Mouse (Mus musculus) kidney, adult 2 months (tissue): ENCODE results near the gene Smpx.

Source experiments
- CTCF ChIP-seq: fragments of 200-500 bp; conservative IDR thresholded peaks from 2 replicates; pipeline ENCODE4 v1.5.1; 2011; ENCODE audit warnings: low read depth, mild to moderate bottlenecking, control low read depth, low read length, moderate library complexity, mixed read lengths; ENCODE audit not compliant: insufficient read depth, insufficient read length
- POLR2A ChIP-seq: fragments of 200-500 bp; IDR thresholded peaks from one replicate; pipeline ENCODE4 v1.6.1; 2011; ENCODE audit warnings: low read depth, low read length, control low read depth

DNA sequence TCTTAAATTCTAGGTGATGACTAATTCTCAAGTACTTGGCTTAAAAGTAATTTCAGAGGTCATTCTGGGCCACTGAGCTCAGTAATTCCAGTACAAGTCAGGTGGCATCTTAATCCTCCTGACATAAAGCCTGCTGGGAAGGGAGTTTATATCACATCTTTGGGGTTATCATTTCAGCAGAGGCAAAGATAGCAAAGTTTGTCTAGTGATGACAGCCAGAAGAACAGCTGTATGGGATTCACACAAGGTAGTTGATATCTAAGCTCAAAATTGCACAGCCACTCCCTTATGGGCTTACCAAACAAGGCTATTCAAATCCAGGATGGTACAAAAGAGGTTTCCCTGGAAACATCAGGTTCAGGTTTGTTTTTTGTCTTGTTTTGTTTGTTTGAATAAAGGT lies 43.7 kb upstream of the Smpx start:
- TF ChIP-seq POLR2A, result no peak
- no peak for TF ChIP-seq CTCF
